Mouse (Mus musculus) cerebellum, adult 2 months (tissue): ENCODE measurements around the gene Zfp1. TPM values are rescaled to one million over a fixed set of nuclear protein-coding genes. Genes with fewer than 3 reads are reported as not detected.

Experiments used
- DNase-seq, 2 experiments: peaks; one replicate each; pipeline ENCODE4 v3.0.0; 2021
- H3K27ac ChIP-seq: fragments of 200-500 bp; 2 replicates; pipeline ENCODE4 v1.5.1; 2012; ENCODE audit warnings: low read length, control low read depth, inconsistent platforms; ENCODE audit not compliant: insufficient read depth
- H3K27me3 ChIP-seq: fragments of 200-500 bp; 2 replicates; pipeline ENCODE4 v1.6.1; 2012; ENCODE audit warnings: inconsistent platforms, mild to moderate bottlenecking, low read length, moderate library complexity; ENCODE audit not compliant: control insufficient read depth, insufficient read depth
- H3K4me1 ChIP-seq: fragments of 200-500 bp; 2 replicates; pipeline ENCODE4 v1.6.1; 2011; ENCODE audit warnings: low read length; ENCODE audit not compliant: control insufficient read depth, insufficient read depth
- H3K4me3 ChIP-seq: fragments of 200-500 bp; replicated peaks from 2 replicates; pipeline ENCODE3; 2011; ENCODE audit warnings: mild to moderate bottlenecking, low read depth, low read length, control low read depth; ENCODE audit not compliant: insufficient read depth
- CTCF ChIP-seq: fragments of 200-500 bp; IDR thresholded peaks from 2 replicates; pipeline ENCODE4 v1.5.1; 2011; ENCODE audit warnings: low read depth, mild to moderate bottlenecking, control low read depth, low read length, moderate library complexity, borderline replicate concordance; ENCODE audit not compliant: insufficient read depth
- POLR2A ChIP-seq: fragments of 200-500 bp; IDR thresholded peaks from 2 replicates; pipeline ENCODE4 v1.6.1; 2011; ENCODE audit warnings: low read length, control low read depth, borderline replicate concordance; ENCODE audit not compliant: insufficient read depth
- WGBS: fragments of 180-500 bp; shearing (Covaris S2); methylation state at CpG from one replicate; pipeline ENCODE4 v1.1.7; 2018; 5-methylcytosine and 5-hydroxymethylcytosine counted together
- polyA plus RNA-seq: library from polyadenylated mRNA; depleted of rRNA; stranded (reverse); fragments of >200 nt; gene quantifications from 2 replicates; pipeline ENCODE4 v1.2.3, GENCODE M21; 2012

Gene Zfp1
- polyA plus RNA-seq, 1 experiment: 23.7 TPM

GRCm38 (mm10) chr8:111682521-111682920 lies 39.3 kb downstream of the Zfp1 start:
- H3K27me3 ChIP-seq: no peaks in the 10 kb centered on the region
- 57% methylated on average over 9 of the region's 9 CpGs for WGBS
- no peak overlapping the region for H3K27ac ChIP-seq
- H3K4me1 ChIP-seq: no peaks in the 10 kb centered on the region
- H3K4me3 ChIP-seq: no peak overlapping the region
- DNase-seq: no peak
- TF ChIP-seq CTCF (no peak), POLR2A (no peak)

- no peak for DNase-seq
- H3K4me1 ChIP-seq: no peaks in the 10 kb centered on the region
- TF ChIP-seq POLR2A (no peak), CTCF (no peak)
- no peak overlapping the region for H3K4me3 ChIP-seq
- H3K27ac ChIP-seq: no peak overlapping the region
- 81% methylated on average over 13 of the region's 13 CpGs for WGBS
- no peaks in the 10 kb centered on the region for H3K27me3 ChIP-seq
These were observed 43.7 kb downstream of the Zfp1 start for GRCm38 (mm10) chr8:111686881-111687280.

- 56% methylated on average over 2 of the region's 2 CpGs for WGBS
- H3K27ac ChIP-seq: no peak within 1 kb of the TSS
These were observed 47.8 kb downstream of the Zfp1 start, which contains the start of gene Ctrb1 for GRCm38 (mm10) chr8:111690960-111691445. Gene Ctrb1 (minus strand): TSS chr8:111691010.

GRCm38 (mm10) chr8:111693261-111693741 lies 50.1 kb downstream of the Zfp1 start:
- H3K27me3 ChIP-seq: no peaks in the 10 kb centered on the region
- WGBS: 23% methylated on average over 6 of the region's 6 CpGs
- no peak for DNase-seq

More at GRCm38 (mm10) chr8:111690960-111691445, 47.8 kb downstream of the Zfp1 start, which contains the start of gene Ctrb1:
- Histone ChIP-seq H3K4me3 (no peak within 1 kb of the TSS), H3K27me3 (no peaks in the 10 kb centered on the region), H3K4me1 (no peaks in the 10 kb centered on the region)
- no peak for DNase-seq
- TF ChIP-seq POLR2A: no peak

GRCm38 (mm10) chr8:111695441-111695840 lies 52.2 kb downstream of the Zfp1 start:
- no peak for DNase-seq
- 53% methylated on average over 7 of the region's 7 CpGs for WGBS
- no peaks in the 10 kb centered on the region for H3K27me3 ChIP-seq
- no peaks in the 10 kb centered on the region for H3K4me1 ChIP-seq
- H3K4me3 ChIP-seq: no peak overlapping the region
- no peak overlapping the region for H3K27ac ChIP-seq
- no peak for TF ChIP-seq POLR2A
- TF ChIP-seq CTCF: no peak

More at GRCm38 (mm10) chr8:111693261-111693741, 50.1 kb downstream of the Zfp1 start:
- TF ChIP-seq CTCF (no peak), POLR2A (no peak)
- Histone ChIP-seq H3K4me3 (no peak overlapping the region), H3K27ac (no peak overlapping the region), H3K4me1 (no peaks in the 10 kb centered on the region)

- no peak for DNase-seq
- no peaks in the 10 kb centered on the region for H3K27me3 ChIP-seq
- TF ChIP-seq POLR2A (no peak), CTCF (no peak)
- no peak overlapping the region for H3K4me3 ChIP-seq
- H3K4me1 ChIP-seq: no peaks in the 10 kb centered on the region
- WGBS: 80% methylated on average over 10 of the region's 10 CpGs
- H3K27ac ChIP-seq: no peak overlapping the region
These were observed 54.5 kb downstream of the Zfp1 start for GRCm38 (mm10) chr8:111697655-111698054.

GRCm38 (mm10) chr8:111699035-111699434 lies 55.8 kb downstream of the Zfp1 start:
- Histone ChIP-seq H3K27me3 (no peaks in the 10 kb centered on the region), H3K4me1 (no peaks in the 10 kb centered on the region), H3K4me3 (no peak overlapping the region), H3K27ac (no peak overlapping the region)
- DNase-seq: no peak
- TF ChIP-seq POLR2A (no peak), CTCF (no peak)
- 38% methylated on average over 1 of the region's 1 CpGs for WGBS

GRCm38 (mm10) chr8:111700201-111700600 lies 57.0 kb downstream of the Zfp1 start:
- DNase-seq: no peak
- no peak for TF ChIP-seq CTCF
- TF ChIP-seq POLR2A: no peak
- no peak overlapping the region for H3K4me3 ChIP-seq
- WGBS: 75% methylated on average over 3 of the region's 3 CpGs
- no peak overlapping the region for H3K27ac ChIP-seq
- no peaks in the 10 kb centered on the region for H3K27me3 ChIP-seq
- H3K4me1 ChIP-seq: peaks cover 8% of the 10 kb centered on the region
